Comparison of ENCODE assay signal across 19 mouse cellular contexts in genomic region chr4:76004161-76004560, GRCm38 (mm10).
DNase-seq lines count a peak whose midpoint lies in the region; ATAC-seq lines count a peak whose summit lies in the region.
"Had no signal": no experiment of that assay in that cellular context is flagged by ENCODE, and none has a peak within 500 bp of the region (broad histone marks: within the 10 kb centered on the region; RNA-seq: fewer than 3 reads in every experiment).

No protein-coding gene starts in this region.

- no peaks in the 10 kb centered on the region for H3K27me3 ChIP-seq in kidney, embryonic 15.5 days
- no peaks in the 10 kb centered on the region for H3K27me3 ChIP-seq in kidney, embryonic 16.5 days (ENCODE audit: insufficient read depth, low read length)
- H3K27me3 ChIP-seq: CH12.LX, Patski had no signal

- DNase-seq in kidney, postnatal 36 days, result no peak
- DNase-seq in kidney, adult 9 months, result no peak
- DNase-seq: adrenal gland, adult 2 months; adrenal gland, adult 8-10 months; adrenal gland, postnatal 10 days; adrenal gland, postnatal 14 days; adrenal gland, postnatal 25 days; adrenal gland, postnatal 36 days; B cell, adult 2 months; cerebellum, adult 11 months; cerebellum, adult 11-12 months; cerebellum, adult 18-20 months had no signal

- no peaks in the 10 kb centered on the region for H3K9me3 ChIP-seq in kidney, embryonic 15.5 days (replicated peaks)
- H3K9me3 ChIP-seq in kidney, embryonic 16.5 days (ENCODE audit: low read length), result no peaks in the 10 kb centered on the region
- H3K9me3 ChIP-seq: G1E had no signal

- H3K36me3 ChIP-seq in kidney, embryonic 15.5 days, result no peaks in the 10 kb centered on the region
- H3K36me3 ChIP-seq in kidney, embryonic 16.5 days (ENCODE audit: insufficient read depth, low read length), result no peaks in the 10 kb centered on the region
- H3K36me3 ChIP-seq: G1E had no signal

- no peak overlapping the region for H3K9ac ChIP-seq in kidney, embryonic 15.5 days
- no peak overlapping the region for H3K9ac ChIP-seq in kidney, embryonic 16.5 days (replicated peaks; ENCODE audit: low read length)

- 69% methylated on average over 2 of the region's 2 CpGs for WGBS in kidney, embryonic 15.5 days
- WGBS in kidney, embryonic 16.5 days, result 61% methylated on average over 2 of the region's 2 CpGs

- H3K27ac ChIP-seq in kidney, embryonic 15.5 days, result no peak overlapping the region
- no peak overlapping the region for H3K27ac ChIP-seq in kidney, embryonic 16.5 days (ENCODE audit: low read length)

- 0 out of 2 replicates have a peak, but pooled peaks cover 2% of the 10 kb centered on the region for H3K4me1 ChIP-seq in kidney, embryonic 15.5 days
- no peaks in the 10 kb centered on the region for H3K4me1 ChIP-seq in kidney, embryonic 16.5 days (ENCODE audit: insufficient read depth, low read length)

- ATAC-seq in kidney, embryonic 15.5 days (replicated peaks; ENCODE audit: low FRiP score), result peak; percentile 52; the same call in 1 of the 2 replicates
- ATAC-seq in kidney, embryonic 16.5 days (ENCODE audit: low FRiP score, low TSS enrichment), result 0 out of 2 replicates have a peak, but pooled peaks have one; percentile 59
- ATAC-seq: activated CD4-positive, CD25-positive, alpha-beta regulatory T cell, adult 4 months; CD4-positive, CD25-positive, alpha-beta regulatory T cell, adult 4 months; Patski had no signal

- no peak overlapping the region for H3K4me3 ChIP-seq in kidney, embryonic 15.5 days (replicated peaks)
- H3K4me3 ChIP-seq in kidney, embryonic 16.5 days (ENCODE audit: low read length), result no peak overlapping the region

- H3K4me2 ChIP-seq in kidney, embryonic 15.5 days, result no peak overlapping the region
- no peak overlapping the region for H3K4me2 ChIP-seq in kidney, embryonic 16.5 days (replicated peaks; ENCODE audit: low read depth, low read length)
